Mouse (Mus musculus): ENCODE measurements around the gene Edem1. TPM values are rescaled to one million over a fixed set of nuclear protein-coding genes. Genes with fewer than 3 reads are reported as not detected.

Gene Edem1
- 18.5 and 18.9 TPM in 2 replicates for polyA plus RNA-seq (2015; fragmentation: Nextera tagmentation; extraction: Ambion mirVana)

DNA sequence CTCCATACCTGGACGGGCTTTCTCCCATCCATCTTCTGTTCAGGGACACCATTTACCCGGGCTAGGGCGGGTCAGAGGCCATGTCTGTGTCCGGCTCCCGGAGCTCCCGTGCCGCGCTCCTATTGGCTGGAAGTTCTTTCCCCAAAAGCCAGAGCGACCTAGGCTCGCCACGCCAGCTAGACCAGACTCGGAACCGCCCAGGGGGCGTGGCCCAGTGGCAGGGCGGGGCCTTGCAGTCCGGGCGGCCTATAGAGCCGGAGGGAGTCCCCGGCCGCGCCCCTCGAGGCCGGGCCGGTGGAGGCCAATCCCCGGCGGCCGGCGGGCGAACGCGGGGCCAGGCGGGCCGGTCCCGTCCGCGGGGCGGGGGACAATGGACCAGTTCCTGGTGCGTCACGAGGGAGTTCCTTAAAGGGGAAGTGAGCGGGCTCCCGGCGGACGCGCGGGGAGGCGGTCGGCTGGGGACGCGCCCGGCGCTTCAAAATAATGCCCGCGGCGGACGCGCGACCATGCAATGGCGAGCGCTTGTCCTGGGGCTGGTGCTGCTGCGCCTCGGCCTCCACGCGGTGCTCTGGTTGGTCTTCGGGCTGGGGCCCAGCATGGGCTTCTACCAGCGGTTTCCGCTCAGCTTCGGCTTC is at the start of gene Edem1:
Gene Edem1, plus strand, starts transcription at position 408 of the 635 bp plus-strand sequence.
- peak within 1 kb of the TSS; percentile 81 for H3K27ac ChIP-seq (replicated peaks)
- H3K4me2 ChIP-seq: peak within 1 kb of the TSS; percentile 97
- peaks cover 7% of the 10 kb centered on the region for H3K36me3 ChIP-seq (replicated peaks)
- under 1% methylated on average over 65 of the region's 67 CpGs for WGBS (ENCODE audit: insufficient replicate concordance)
- H3K9ac ChIP-seq: peak within 1 kb of the TSS; percentile 88
- H3K4me1 ChIP-seq (replicated peaks): peaks cover 60% of the 10 kb centered on the region
- peak; percentile 100 for ATAC-seq (ENCODE audit: insufficient read depth)
- no peaks in the 10 kb centered on the region for H3K9me3 ChIP-seq (replicated peaks)
- peak within 1 kb of the TSS; percentile 84 for H3K4me3 ChIP-seq (replicated peaks)
- no peaks in the 10 kb centered on the region for H3K27me3 ChIP-seq

DNA sequence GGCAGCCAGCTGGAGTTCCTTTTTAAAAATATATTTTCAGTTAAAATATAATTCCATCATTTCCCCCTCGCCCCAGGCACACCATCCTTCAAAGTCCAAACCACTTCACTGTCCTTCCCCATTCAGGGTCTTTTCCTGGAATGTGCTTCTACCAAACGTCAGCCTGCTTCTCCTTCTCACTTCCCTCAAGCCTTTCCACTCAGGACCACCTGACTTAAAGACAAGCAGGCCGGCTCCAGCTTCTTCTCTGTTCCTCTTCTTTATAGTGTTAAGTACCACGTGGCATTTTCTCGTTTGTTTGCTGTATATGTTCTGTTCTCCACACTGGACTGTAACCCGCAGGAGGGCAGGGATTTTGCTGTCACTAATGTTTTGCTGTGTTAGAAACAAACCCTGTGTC is 46.6 kb upstream of the Edem1 start:
- ATAC-seq (ENCODE audit: insufficient read depth): no peak
- WGBS (ENCODE audit: insufficient replicate concordance): 32% methylated on average over 6 of the region's 6 CpGs
- H3K9me3 ChIP-seq (replicated peaks): no peaks in the 10 kb centered on the region

DNA sequence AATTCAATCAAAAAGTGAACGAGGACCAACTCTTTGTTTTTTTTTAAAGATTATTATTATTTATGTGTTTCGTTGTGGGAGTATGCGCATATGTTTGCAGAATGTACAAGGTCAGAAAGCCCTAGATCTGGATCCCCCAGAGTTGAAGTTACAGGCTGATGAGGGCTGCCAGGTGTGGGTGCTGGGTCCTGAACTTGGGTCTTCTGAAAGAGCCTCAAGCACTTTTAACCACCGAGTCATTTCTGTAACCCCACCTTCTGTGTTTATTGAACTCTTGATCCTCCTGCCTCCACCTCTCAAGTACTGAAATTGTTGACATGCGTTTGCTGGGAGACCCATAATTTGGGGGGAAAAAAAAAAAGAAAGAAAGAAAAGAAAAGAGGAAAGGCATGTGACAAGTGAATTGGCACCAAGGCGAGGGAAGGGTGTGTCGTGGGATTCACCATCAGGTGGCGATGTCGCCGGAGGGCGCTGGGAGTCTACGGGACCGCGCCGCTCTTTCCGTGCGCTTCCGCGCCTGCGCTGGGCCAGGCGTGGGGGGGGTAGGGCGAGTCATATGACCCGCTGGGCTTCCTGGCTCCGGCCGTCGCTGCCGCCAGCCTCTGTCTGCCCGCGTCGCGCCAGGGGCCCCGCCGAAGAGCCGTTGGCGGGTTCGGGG is 45.8 kb upstream of the Edem1 start, which contains the start of gene Arl8b:
Gene Arl8b, plus strand, starts transcription at position 574 of the 658 bp plus-strand sequence.
- H3K9me3 ChIP-seq (replicated peaks): no peaks in the 10 kb centered on the region
- WGBS (ENCODE audit: insufficient replicate concordance): 9% methylated on average over 36 of the region's 36 CpGs
- no peaks in the 10 kb centered on the region for H3K27me3 ChIP-seq
- H3K36me3 ChIP-seq (replicated peaks): no peaks in the 10 kb centered on the region
- H3K27ac ChIP-seq (replicated peaks): peak within 1 kb of the TSS; percentile 82
- peak within 1 kb of the TSS; percentile 100 for H3K4me3 ChIP-seq (replicated peaks)
- peak within 1 kb of the TSS; percentile 96 for H3K9ac ChIP-seq
- peak within 1 kb of the TSS; percentile 81 for H3K4me2 ChIP-seq
- peak; percentile 90 for ATAC-seq (ENCODE audit: insufficient read depth)
- H3K4me1 ChIP-seq (replicated peaks): peaks cover 40% of the 10 kb centered on the region

More for the DNA sequence above, 46.6 kb upstream of the Edem1 start:
- Histone ChIP-seq H3K36me3 (replicated peaks) (no peaks in the 10 kb centered on the region), H3K4me2 (no peak overlapping the region), H3K4me1 (replicated peaks) (peaks cover 42% of the 10 kb centered on the region), H3K27ac (replicated peaks) (no peak overlapping the region), H3K27me3 (no peaks in the 10 kb centered on the region), H3K4me3 (replicated peaks) (no peak overlapping the region), H3K9ac (no peak overlapping the region)

DNA sequence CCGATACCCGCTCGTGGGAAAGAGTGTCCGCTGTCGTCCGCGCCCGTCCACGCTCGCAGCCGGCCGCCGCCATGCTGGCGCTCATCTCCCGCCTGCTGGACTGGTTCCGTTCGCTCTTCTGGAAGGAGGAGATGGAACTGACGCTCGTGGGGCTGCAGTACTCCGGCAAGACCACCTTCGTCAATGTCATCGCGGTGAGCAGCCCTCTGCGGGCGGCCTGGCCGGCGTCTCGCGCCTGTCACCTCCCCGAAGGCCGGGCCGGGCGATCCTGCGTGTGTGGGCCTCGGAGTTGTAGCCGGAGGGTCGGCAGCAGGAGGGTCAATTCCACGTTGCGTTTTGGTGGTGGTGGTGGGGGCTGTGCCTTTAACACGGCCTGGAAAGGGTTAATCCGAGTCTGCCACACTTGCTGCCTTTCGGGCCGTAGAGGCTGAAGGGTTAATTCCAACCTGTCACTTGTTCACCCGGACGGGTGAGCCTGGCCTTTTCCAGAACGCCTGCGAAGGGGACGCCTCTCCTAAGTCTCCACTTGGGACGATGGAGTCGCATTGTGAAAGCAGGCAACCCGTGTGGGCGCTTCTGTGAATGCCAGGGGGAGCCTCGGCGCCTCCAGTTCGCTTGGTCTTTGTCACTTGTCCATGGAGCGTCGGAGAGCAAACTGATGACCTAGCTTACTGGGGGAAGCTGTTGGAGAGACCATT is 45.1 kb upstream of the Edem1 start:
- WGBS (ENCODE audit: insufficient replicate concordance): under 1% methylated on average over 57 of the region's 57 CpGs
- Histone ChIP-seq H3K9ac (peak overlapping the region; percentile 96), H3K27me3 (no peaks in the 10 kb centered on the region), H3K4me3 (replicated peaks) (peak overlapping the region; percentile 100), H3K27ac (replicated peaks) (peak overlapping the region; percentile 82), H3K36me3 (replicated peaks) (no peaks in the 10 kb centered on the region), H3K9me3 (replicated peaks) (no peaks in the 10 kb centered on the region), H3K4me1 (replicated peaks) (peaks cover 34% of the 10 kb centered on the region), H3K4me2 (peak overlapping the region; percentile 81)
- ATAC-seq (ENCODE audit: insufficient read depth): peak; percentile 40

DNA sequence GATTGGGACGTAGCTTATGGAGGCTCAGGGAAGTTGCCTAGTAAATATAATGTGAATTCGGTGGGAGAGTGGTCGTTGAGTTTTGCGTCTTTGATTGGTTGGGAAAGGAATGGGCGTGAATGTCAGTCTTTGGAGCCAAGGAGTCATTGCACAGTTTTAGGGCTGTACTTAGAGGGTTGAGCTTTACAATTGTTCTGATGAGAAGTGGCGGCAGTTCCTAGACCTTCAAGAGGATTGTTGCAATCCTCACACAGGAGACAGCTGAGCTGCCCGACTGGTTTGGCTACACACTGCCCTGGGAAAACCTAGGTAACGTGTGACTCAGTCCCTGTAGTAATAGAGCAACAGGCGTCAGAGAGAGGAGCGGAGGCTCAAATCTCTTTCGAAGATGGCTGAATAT is 44.4 kb upstream of the Edem1 start:
- WGBS (ENCODE audit: insufficient replicate concordance): 18% methylated on average over 11 of the region's 11 CpGs
- H3K27me3 ChIP-seq: no peaks in the 10 kb centered on the region
- H3K9ac ChIP-seq: peak overlapping the region; percentile 96; the same call in 1 of the 2 replicates
- H3K9me3 ChIP-seq (replicated peaks): no peaks in the 10 kb centered on the region
- peak overlapping the region; percentile 81 for H3K4me2 ChIP-seq
- H3K4me1 ChIP-seq (replicated peaks): peaks cover 34% of the 10 kb centered on the region
- no peak for ATAC-seq (ENCODE audit: insufficient read depth)
- H3K4me3 ChIP-seq (replicated peaks): peak overlapping the region; percentile 100
- H3K36me3 ChIP-seq (replicated peaks): no peaks in the 10 kb centered on the region
- 0 out of 2 replicates have a peak overlapping the region, but pooled peaks have one; percentile 16 for H3K27ac ChIP-seq (replicated peaks)

DNA sequence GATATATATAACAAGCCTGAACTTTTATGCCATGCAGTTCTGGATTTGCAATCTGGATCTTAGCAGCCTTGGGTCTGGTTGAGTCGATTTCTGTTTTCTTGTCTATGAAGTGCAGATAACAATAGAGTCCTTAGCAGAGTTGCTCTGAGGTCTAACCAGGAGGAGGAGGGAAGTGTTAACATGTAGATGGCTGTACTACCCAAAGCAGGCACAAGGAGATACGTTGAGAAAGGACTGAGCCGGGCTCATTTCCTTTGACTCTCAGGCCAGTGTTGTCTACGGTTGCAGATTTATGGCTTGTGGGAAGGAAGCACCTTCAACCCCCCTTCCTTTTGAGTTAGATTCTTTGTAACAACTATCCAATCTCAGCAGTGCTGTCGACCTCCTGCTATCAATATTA is 43.6 kb upstream of the Edem1 start:
- Histone ChIP-seq H3K4me3 (replicated peaks) (peak overlapping the region; percentile 100), H3K4me1 (replicated peaks) (peaks cover 32% of the 10 kb centered on the region), H3K27ac (replicated peaks) (no peak overlapping the region), H3K4me2 (peak overlapping the region; percentile 81), H3K9me3 (replicated peaks) (no peaks in the 10 kb centered on the region), H3K9ac (peak overlapping the region; percentile 96; the same call in 1 of the 2 replicates), H3K27me3 (no peaks in the 10 kb centered on the region), H3K36me3 (replicated peaks) (no peaks in the 10 kb centered on the region)
- WGBS (ENCODE audit: insufficient replicate concordance): 9% methylated on average over 5 of the region's 5 CpGs
- 0 out of 2 replicates have a peak, but pooled peaks have one; percentile 5 for ATAC-seq (ENCODE audit: insufficient read depth)

DNA sequence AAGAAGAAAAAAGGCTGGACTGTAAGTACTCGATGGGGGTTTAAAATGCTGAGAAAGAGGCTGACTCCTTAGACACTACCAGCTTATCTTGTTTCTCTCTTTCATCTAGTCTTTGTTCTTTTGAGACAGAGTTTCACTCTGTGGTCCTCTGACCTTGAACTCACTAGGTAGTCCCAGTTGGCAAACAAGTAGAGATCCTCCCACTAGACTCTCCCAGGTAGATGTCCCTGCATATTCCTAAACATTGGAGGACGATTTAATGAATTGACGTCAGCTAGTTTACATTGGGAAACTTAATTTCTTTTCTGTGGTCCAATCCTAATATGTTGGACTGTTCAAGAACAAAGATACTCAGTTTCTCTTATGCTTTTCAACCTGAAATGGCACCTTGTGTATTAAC is 42.9 kb upstream of the Edem1 start:
- Histone ChIP-seq H3K27me3 (no peaks in the 10 kb centered on the region), H3K9ac (no peak overlapping the region), H3K27ac (replicated peaks) (no peak overlapping the region), H3K4me1 (replicated peaks) (peaks cover 32% of the 10 kb centered on the region), H3K4me3 (replicated peaks) (no peak overlapping the region), H3K9me3 (replicated peaks) (no peaks in the 10 kb centered on the region), H3K36me3 (replicated peaks) (no peaks in the 10 kb centered on the region), H3K4me2 (peak overlapping the region; percentile 41)
- 66% methylated on average over 3 of the region's 3 CpGs for WGBS (ENCODE audit: insufficient replicate concordance)
- no peak for ATAC-seq (ENCODE audit: insufficient read depth)

DNA sequence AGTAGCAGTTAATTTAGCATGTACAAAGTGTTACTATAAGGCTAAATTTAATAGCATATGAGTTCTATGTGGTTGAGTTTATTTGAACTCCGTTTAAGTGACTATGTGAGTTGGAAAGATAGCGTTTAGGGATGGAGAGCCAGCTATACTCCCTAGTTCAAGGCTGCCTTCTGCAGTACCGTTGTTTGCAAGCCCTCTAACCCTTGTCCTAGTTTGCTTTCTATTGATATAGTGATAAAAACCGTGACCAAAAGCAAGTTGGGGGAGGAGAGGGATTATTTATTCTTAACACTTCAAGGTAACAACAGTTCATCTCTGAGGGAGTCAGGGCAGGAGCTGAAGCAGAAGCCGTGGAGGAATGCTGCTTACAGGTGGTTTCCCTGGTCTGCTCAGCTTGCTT is 36.9 kb upstream of the Edem1 start:
- H3K4me1 ChIP-seq (replicated peaks): peaks cover 33% of the 10 kb centered on the region
- no peak overlapping the region for H3K27ac ChIP-seq (replicated peaks)
- WGBS (ENCODE audit: insufficient replicate concordance): 53% methylated on average over 5 of the region's 5 CpGs
- H3K4me3 ChIP-seq (replicated peaks): no peak overlapping the region
- ATAC-seq (ENCODE audit: insufficient read depth): no peak
- H3K36me3 ChIP-seq (replicated peaks): no peaks in the 10 kb centered on the region
- no peaks in the 10 kb centered on the region for H3K9me3 ChIP-seq (replicated peaks)
- no peak overlapping the region for H3K9ac ChIP-seq
- no peak overlapping the region; the same call in 1 of the 2 replicates for H3K4me2 ChIP-seq
- no peaks in the 10 kb centered on the region for H3K27me3 ChIP-seq

DNA sequence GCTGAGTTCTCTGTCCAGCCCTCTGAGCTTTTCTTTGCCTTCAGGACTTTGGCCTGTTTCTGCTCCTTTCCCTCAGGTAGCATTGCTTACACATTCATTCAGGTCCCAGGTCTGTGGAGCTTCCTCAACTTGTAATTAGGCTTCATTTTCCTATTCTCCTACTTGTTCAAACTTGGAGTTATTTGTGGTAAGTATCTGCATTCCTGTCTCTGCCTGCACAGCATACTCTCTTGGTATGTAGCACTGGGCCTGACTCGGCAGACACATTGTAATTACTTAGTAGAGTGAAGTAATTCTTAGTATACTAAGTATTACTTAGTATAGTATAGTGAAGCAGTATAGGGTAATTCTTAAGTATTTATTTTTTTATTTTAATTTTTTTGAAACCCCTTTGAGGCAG is 32.5 kb upstream of the Edem1 start:
- H3K36me3 ChIP-seq (replicated peaks): no peaks in the 10 kb centered on the region
- 77% methylated on average over 1 of the region's 1 CpGs for WGBS (ENCODE audit: insufficient replicate concordance)
- ATAC-seq (ENCODE audit: insufficient read depth): no peak
- no peak overlapping the region for H3K4me3 ChIP-seq (replicated peaks)
- peaks cover 33% of the 10 kb centered on the region for H3K4me1 ChIP-seq (replicated peaks)
- no peak overlapping the region for H3K9ac ChIP-seq
- no peak overlapping the region for H3K4me2 ChIP-seq
- H3K9me3 ChIP-seq (replicated peaks): no peaks in the 10 kb centered on the region
- no peak overlapping the region for H3K27ac ChIP-seq (replicated peaks)
- no peaks in the 10 kb centered on the region for H3K27me3 ChIP-seq

DNA sequence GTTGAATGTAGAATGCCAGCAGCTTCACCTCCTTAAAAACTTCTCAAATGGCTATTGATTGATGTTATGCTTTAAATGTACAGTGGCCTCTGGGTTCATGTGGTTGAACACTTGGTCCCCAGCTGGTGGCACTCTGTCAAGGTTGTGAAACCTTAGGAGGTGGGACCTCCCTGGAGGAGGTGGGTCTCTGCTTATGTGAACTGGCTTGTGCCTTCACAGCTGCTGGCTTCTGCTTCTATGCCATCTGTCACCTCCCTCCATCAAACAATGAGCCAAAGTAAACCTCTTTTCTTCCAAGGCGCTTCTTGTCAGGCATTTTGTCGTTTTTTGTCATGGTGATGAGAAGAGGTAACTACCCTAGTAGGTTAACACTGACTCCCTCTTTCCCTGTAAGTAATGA is 31.7 kb upstream of the Edem1 start:
- H3K27ac ChIP-seq (replicated peaks): no peak overlapping the region
- no peak overlapping the region for H3K4me2 ChIP-seq
- no peak overlapping the region for H3K4me3 ChIP-seq (replicated peaks)
- H3K4me1 ChIP-seq (replicated peaks): peaks cover 30% of the 10 kb centered on the region
- ATAC-seq (ENCODE audit: insufficient read depth): no peak; the same call in 1 of the 2 replicates
- 71% methylated on average over 2 of the region's 2 CpGs for WGBS (ENCODE audit: insufficient replicate concordance)
- no peaks in the 10 kb centered on the region for H3K27me3 ChIP-seq
- H3K9ac ChIP-seq: no peak overlapping the region
- H3K36me3 ChIP-seq (replicated peaks): no peaks in the 10 kb centered on the region
- H3K9me3 ChIP-seq (replicated peaks): no peaks in the 10 kb centered on the region

DNA sequence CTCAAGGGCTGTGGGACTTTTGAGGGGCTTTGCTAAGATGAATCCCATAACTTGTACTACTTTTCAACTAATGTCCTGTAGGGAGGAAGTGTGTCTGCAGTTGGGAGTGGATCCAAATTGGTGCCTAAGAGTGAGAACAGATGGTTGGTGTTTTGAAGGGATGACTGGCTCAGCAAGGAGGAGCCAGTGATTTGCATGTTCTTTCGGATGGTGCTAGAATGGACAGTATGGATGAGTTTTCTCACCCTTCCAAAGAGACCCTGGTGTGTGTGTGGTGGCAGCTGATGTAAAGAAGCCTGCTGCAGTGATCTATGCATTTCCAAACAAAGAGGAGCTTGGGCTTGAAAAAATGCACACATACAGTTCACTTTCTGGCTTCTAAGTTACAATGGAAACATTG is 23.2 kb upstream of the Edem1 start:
- no peaks in the 10 kb centered on the region for H3K27me3 ChIP-seq
- WGBS (ENCODE audit: insufficient replicate concordance): 63% methylated on average over 1 of the region's 1 CpGs
- no peak overlapping the region for H3K27ac ChIP-seq (replicated peaks)
- H3K4me3 ChIP-seq (replicated peaks): no peak overlapping the region
- no peak overlapping the region for H3K4me2 ChIP-seq
- no peaks in the 10 kb centered on the region for H3K9me3 ChIP-seq (replicated peaks)
- H3K4me1 ChIP-seq (replicated peaks): peaks cover 5% of the 10 kb centered on the region
- H3K9ac ChIP-seq: no peak overlapping the region
- H3K36me3 ChIP-seq (replicated peaks): no peaks in the 10 kb centered on the region
- ATAC-seq (ENCODE audit: insufficient read depth): no peak

Data from liver, embryonic 15.5 days (tissue).